Mouse (Mus musculus) thymus, adult 2 months (tissue): Measurements from ENCODE around the gene Rcvrn.

Source experiments
- CTCF ChIP-seq: fragments of 200-500 bp; IDR thresholded peaks from 2 replicates; pipeline ENCODE4 v1.5.1; 2012; ENCODE audit warnings: mild to moderate bottlenecking, control low read depth, low read length, moderate library complexity, borderline replicate concordance; ENCODE audit not compliant: control insufficient read depth, poor library complexity, insufficient read depth; ENCODE audit errors: extremely low read depth
- POLR2A ChIP-seq: fragments of 200-500 bp; IDR thresholded peaks from 2 replicates; pipeline ENCODE4 v1.6.1; 2012; ENCODE audit warnings: mild to moderate bottlenecking, low read length, control low read depth, moderate library complexity; ENCODE audit not compliant: control insufficient read depth, poor library complexity, insufficient read depth; ENCODE audit errors: extremely low read depth

DNA sequence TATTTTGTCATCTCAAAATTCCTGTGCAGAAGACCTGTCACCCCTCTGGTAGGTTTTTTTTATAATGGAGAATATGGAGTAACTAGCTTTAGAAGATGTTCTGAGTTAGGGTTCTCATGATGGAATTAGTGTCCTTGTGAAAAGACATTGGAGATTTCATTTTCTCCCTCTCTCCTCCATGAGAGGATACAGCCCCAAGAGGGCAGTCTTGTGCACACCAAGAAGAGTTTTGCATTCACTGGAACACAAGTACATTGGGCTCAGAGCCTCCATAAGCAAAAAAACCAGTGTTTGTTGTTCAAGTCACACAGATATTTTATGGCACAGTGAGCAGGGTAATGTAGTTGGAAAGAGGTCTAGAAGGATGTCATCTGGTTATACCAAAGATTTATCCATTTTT is 46.4 kb downstream of the Rcvrn start:
- TF ChIP-seq CTCF (no peak), POLR2A (no peak)
